Mouse (Mus musculus) limb, embryonic 14.5 days (tissue): ENCODE results near the gene Myof. TPM values are rescaled to one million over a fixed set of nuclear protein-coding genes. Genes with fewer than 3 reads are reported as not detected.

Experiments
- ATAC-seq: fragments of 200-750 bp; cut with Nextera tagmentation; 2 replicates; pipeline ENCODE4 v1.8.0; 2017; ENCODE audit warnings: low read depth, moderate number of reproducible peaks, moderate TSS enrichment; ENCODE audit not compliant: low FRiP score
- DNase-seq: peaks from one replicate; pipeline ENCODE4 v3.0.0-alpha.2; 2015; ENCODE audit warnings: low spot score
- H3K27ac ChIP-seq: fragments of 300-500 bp; sonication (generic); replicated peaks from 2 replicates; pipeline ENCODE4 v1.5.1; 2014; ENCODE audit warnings: low read depth, mild to moderate bottlenecking, low read length, moderate library complexity, mixed read lengths
- H3K27me3 ChIP-seq: fragments of 300-500 bp; sonication (generic); 2 replicates; pipeline ENCODE4 v1.6.1; 2014; ENCODE audit warnings: low read length, mixed read lengths; ENCODE audit not compliant: control insufficient read depth, insufficient read depth
- H3K36me3 ChIP-seq: fragments of 300-500 bp; sonication (generic); 2 replicates; pipeline ENCODE4 v1.6.1; 2014; ENCODE audit warnings: mild to moderate bottlenecking, low read length, moderate library complexity, mixed read lengths; ENCODE audit not compliant: control insufficient read depth, insufficient read depth
- H3K4me1 ChIP-seq: fragments of 300-500 bp; sonication (generic); 2 replicates; pipeline ENCODE4 v1.6.1; 2014; ENCODE audit warnings: antibody characterized with exemption, low read length, mixed read lengths; ENCODE audit not compliant: control insufficient read depth, insufficient read depth
- H3K4me2 ChIP-seq: fragments of 300-500 bp; sonication (generic); replicated peaks from 2 replicates; pipeline ENCODE4 v1.6.1; 2014; ENCODE audit warnings: low read depth, mild to moderate bottlenecking, low read length, moderate library complexity; ENCODE audit not compliant: severe bottlenecking
- H3K4me3 ChIP-seq: fragments of 300-500 bp; sonication (generic); replicated peaks from 2 replicates; pipeline ENCODE4 v1.5.1; 2014; ENCODE audit warnings: low read length
- H3K9ac ChIP-seq: fragments of 300-500 bp; sonication (generic); 2 replicates; pipeline ENCODE4 v1.6.1; 2014; ENCODE audit warnings: mild to moderate bottlenecking, low read depth, low read length, moderate library complexity; ENCODE audit not compliant: severe bottlenecking
- H3K9me3 ChIP-seq: fragments of 300-500 bp; sonication (generic); 2 replicates; pipeline ENCODE4 v1.6.1; 2016; ENCODE audit warnings: low read length; ENCODE audit not compliant: control insufficient read depth
- POLR2A ChIP-seq: fragments of 200-500 bp; IDR thresholded peaks from 2 replicates; pipeline ENCODE4 v1.8.0; 2012; ENCODE audit warnings: inconsistent platforms, mild to moderate bottlenecking, moderate library complexity, borderline replicate concordance; ENCODE audit not compliant: insufficient read depth, insufficient read length; ENCODE audit errors: extremely low read depth
- WGBS: fragments of 180-500 bp; shearing (Covaris S2); extraction: QIAGEN DNeasy Blood & Tissue Kit; methylation state at CpG from one replicate; pipeline ENCODE4 v1.1.7; 2014; 5-methylcytosine and 5-hydroxymethylcytosine counted together
- polyA plus RNA-seq, 2 experiments: library from polyadenylated mRNA; depleted of rRNA in 1 of 2; stranded (reverse) in 1 of 2; unstranded in 1 of 2; fragments of >200 nt; fragmentation: Nextera tagmentation in 1 of 2; extraction: Ambion mirVana in 1 of 2; gene quantifications; 2 replicates each; pipeline versions ENCODE4 v1.2.1 to v1.2.3; 2012 to 2014

Myof gene
- polyA plus RNA-seq, 2 experiments = 21.8 to 35.9 TPM

DNA sequence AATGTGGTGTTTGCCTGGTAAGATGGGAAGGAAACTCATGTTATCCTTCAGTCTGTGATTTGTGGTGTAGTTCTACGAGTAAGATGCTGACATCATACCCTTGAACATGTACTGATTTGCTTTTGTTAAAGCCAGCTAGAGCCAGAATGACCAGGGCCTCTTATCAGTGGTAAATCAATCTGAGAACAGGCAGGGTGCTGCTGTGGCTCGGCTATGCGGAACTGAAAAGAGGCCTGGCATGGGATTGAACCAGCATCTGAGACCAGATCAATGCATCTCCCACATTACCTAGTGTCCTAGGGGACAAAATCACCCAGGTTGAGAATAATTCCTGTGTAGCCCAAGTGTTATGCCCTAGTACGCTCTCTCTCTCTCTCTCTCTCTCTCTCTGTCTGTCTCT is 40.6 kb downstream of the Myof start:
- Histone ChIP-seq H3K9me3 (no peaks in the 10 kb centered on the region), H3K4me2 (no peak overlapping the region), H3K27me3 (no peaks in the 10 kb centered on the region), H3K4me1 (peaks cover 16% of the 10 kb centered on the region), H3K27ac (no peak overlapping the region), H3K4me3 (no peak overlapping the region), H3K9ac (no peak overlapping the region), H3K36me3 (no peaks in the 10 kb centered on the region)
- no peak for TF ChIP-seq POLR2A
- 71% methylated on average over 4 of the region's 4 CpGs for WGBS
- ATAC-seq = no peak
- no peak for DNase-seq

DNA sequence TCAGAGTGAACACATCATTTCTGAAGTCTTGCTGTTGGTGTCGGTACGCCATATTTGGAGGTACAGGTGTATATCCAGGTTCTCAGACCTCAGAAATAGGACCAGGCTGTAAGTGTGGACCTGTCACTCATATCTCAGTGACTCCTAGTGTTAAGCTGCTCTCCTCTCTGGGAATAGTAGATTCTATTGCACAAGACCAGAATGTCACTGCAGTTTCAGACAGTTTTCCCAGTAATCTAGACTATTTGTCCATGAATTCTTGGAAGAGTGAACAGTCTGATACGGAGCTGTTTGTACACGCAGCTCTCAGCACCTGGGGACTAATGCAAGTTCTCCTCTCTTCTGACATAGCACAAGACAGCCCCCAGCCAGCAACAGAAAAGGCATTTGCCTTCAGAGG is 42.4 kb downstream of the Myof start:
- Histone ChIP-seq H3K4me2 (no peak overlapping the region), H3K9ac (no peak overlapping the region), H3K4me3 (no peak overlapping the region), H3K27ac (no peak overlapping the region), H3K27me3 (no peaks in the 10 kb centered on the region), H3K4me1 (peaks cover 18% of the 10 kb centered on the region), H3K36me3 (no peaks in the 10 kb centered on the region), H3K9me3 (no peaks in the 10 kb centered on the region)
- ATAC-seq (no peak), DNase-seq (no peak)
- 92% methylated on average over 4 of the region's 4 CpGs for WGBS
- no peak for TF ChIP-seq POLR2A

DNA sequence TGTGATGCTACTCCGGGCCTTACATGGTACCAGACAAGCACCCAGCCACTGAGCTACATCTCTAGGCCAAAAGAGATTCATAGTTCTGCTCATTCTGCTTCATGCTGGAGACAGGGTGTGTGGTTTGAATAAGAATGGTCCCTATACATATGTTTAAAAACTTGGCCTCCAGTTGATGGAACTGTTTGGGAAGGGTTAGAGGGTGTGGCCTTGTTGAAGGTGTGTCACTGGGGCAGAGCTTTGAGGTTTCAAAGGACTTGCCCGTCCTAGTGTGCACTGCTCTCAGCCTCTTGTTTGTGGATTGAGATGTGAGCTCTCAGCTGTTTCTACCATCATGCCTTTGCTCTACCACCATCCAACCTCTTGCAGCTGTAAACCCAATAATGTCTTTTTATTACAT is 43.4 kb downstream of the Myof start:
- DNase-seq (no peak), ATAC-seq (no peak)
- no peak overlapping the region for H3K4me3 ChIP-seq
- H3K27ac ChIP-seq = no peak overlapping the region
- H3K27me3 ChIP-seq = no peaks in the 10 kb centered on the region
- H3K9me3 ChIP-seq = no peaks in the 10 kb centered on the region
- WGBS = 95% methylated on average over 2 of the region's 2 CpGs
- no peak overlapping the region for H3K4me2 ChIP-seq
- H3K9ac ChIP-seq = no peak overlapping the region
- no peaks in the 10 kb centered on the region for H3K36me3 ChIP-seq
- H3K4me1 ChIP-seq = peaks cover 16% of the 10 kb centered on the region
- no peak for TF ChIP-seq POLR2A

DNA sequence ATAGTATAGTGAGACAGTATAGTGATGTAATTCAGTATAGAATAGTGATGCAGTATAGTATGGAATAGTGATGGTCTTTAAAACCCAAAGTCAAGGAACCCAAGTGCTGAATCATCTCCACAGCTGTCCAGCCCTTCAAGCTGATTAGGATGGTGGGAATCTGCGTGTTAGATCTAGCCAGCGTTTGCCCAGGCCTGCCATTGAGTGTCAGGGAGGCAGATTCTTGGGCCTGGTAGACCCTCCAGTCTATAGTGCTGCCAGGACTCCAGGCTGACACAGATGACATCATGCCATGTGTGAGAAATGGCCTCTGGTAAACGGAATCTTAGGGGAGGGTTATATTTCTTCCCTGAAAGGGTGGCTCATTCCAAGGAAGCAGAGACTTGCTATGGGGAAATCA is 49.1 kb downstream of the Myof start:
- no peak overlapping the region for H3K4me3 ChIP-seq
- H3K36me3 ChIP-seq = no peaks in the 10 kb centered on the region
- H3K9ac ChIP-seq = no peak overlapping the region
- ATAC-seq (no peak), DNase-seq (no peak)
- no peak overlapping the region for H3K4me2 ChIP-seq
- 79% methylated on average over 3 of the region's 3 CpGs for WGBS
- H3K9me3 ChIP-seq = no peaks in the 10 kb centered on the region
- no peaks in the 10 kb centered on the region for H3K27me3 ChIP-seq
- TF ChIP-seq POLR2A = no peak
- no peak overlapping the region for H3K27ac ChIP-seq
- peaks cover 3% of the 10 kb centered on the region for H3K4me1 ChIP-seq

DNA sequence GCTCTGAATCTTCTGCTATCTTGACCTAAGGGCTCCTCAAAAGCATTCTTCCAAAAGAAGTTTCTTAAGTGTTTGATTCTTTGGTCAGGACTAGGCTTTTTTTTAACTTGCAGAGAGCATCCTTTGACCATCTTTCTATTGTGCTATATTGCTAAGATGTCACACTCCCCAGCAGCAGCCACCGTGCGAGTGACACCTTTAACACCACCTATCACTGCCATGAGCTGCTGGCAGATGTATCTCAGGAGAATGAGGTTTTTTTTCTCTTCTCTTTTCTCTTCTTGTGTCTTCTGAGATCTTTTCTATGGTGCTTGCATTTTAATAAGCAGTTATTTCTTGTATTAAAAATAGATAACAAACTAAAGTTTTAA is 51.2 kb downstream of the Myof start:
- DNase-seq = no peak
- H3K36me3 ChIP-seq = no peaks in the 10 kb centered on the region
- H3K4me3 ChIP-seq = no peak overlapping the region
- no peaks in the 10 kb centered on the region for H3K27me3 ChIP-seq
- H3K9ac ChIP-seq = no peak overlapping the region
- no peak for TF ChIP-seq POLR2A
- no peak overlapping the region for H3K27ac ChIP-seq
- H3K9me3 ChIP-seq = no peaks in the 10 kb centered on the region
- no peak for ATAC-seq
- H3K4me1 ChIP-seq = peaks cover 3% of the 10 kb centered on the region
- no peak overlapping the region for H3K4me2 ChIP-seq
- WGBS = 68% methylated on average over 2 of the region's 2 CpGs
